Mouse (Mus musculus): ENCODE results near the gene Scg2. TPM values are rescaled to one million over a fixed set of nuclear protein-coding genes. Genes with fewer than 3 reads are reported as not detected.

Gene Scg2
- 0.20 TPM in 2 replicates for polyA plus RNA-seq (2016; fragmentation: Nextera tagmentation; extraction: Ambion mirVana)

DNA sequence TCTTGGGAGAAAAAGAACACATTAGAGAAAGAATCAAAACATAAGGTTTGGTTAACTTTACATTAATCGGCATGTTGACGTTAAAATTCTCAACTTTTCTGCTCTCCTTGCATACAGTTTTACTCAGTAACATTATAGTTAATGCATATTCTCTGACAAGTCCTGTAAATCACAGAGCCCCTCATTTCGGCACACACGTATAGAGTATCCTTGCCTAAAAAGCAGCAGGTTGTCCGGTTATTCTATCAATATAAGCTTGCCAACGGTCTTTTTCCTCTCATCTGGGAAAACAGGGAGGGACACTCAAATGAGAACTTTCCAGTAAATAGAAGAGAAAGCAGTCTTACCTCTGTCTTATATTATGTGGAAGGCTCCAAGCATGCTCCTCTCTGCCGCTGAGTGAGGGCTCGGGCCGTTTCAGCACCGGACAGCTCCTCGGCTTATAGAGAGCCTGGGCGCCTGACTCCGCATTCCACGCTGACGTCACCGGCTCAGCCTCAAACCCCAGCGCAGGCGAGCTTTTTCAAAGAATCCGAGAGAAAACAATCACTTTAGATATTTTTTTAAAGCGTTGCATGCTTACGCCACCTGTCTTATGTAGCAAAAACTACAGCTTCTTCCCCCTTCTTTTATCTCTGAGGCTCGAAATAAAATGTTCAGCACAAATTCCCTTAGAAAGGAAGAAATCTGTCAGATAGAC lies at the start of gene Scg2:
Gene Scg2, minus strand, starts transcription at position 512 of the 700 bp plus-strand sequence.
- WGBS, result 12% methylated on average over 22 of the region's 22 CpGs

DNA sequence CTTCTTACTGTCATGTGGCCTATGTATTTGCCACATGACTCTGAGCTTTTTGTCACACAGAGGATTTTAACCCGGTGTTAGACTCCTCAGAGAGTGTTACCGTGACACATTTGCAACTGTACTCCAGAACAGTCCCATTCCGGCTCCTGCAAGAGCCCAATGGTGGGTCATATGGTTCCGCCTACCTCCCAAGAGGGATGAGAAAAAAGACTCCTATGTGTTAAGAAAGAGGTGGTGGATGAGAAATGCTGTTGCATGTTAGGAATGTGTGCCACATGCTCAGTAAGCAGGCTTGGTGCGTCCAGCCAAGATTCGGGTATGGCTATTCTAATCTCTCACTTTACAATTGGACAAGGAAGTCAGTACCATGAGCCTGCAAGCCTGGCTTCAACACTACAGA lies 45.6 kb upstream of the Scg2 start:
- 81% methylated on average over 6 of the region's 6 CpGs for WGBS
- H3K4me1 ChIP-seq, result no peaks in the 10 kb centered on the region
- H3K27me3 ChIP-seq (ENCODE audit: insufficient read depth, poor library complexity, severe bottlenecking), result no peaks in the 10 kb centered on the region
- no peak for DNase-seq (ENCODE audit: low spot score)
- H3K36me3 ChIP-seq, result no peaks in the 10 kb centered on the region
- no peak overlapping the region for H3K4me3 ChIP-seq
- H3K27ac ChIP-seq, result no peak overlapping the region
- H3K9me3 ChIP-seq, result no peaks in the 10 kb centered on the region

More for the DNA sequence above, at the start of gene Scg2:
- DNase-seq (ENCODE audit: low spot score), result peak; percentile 88
- Histone ChIP-seq H3K4me3 (no peak within 1 kb of the TSS), H3K36me3 (no peaks in the 10 kb centered on the region), H3K9me3 (no peaks in the 10 kb centered on the region), H3K27ac (no peak within 1 kb of the TSS), H3K27me3 (ENCODE audit: insufficient read depth, poor library complexity, severe bottlenecking) (no peaks in the 10 kb centered on the region), H3K4me1 (no peaks in the 10 kb centered on the region)

DNA sequence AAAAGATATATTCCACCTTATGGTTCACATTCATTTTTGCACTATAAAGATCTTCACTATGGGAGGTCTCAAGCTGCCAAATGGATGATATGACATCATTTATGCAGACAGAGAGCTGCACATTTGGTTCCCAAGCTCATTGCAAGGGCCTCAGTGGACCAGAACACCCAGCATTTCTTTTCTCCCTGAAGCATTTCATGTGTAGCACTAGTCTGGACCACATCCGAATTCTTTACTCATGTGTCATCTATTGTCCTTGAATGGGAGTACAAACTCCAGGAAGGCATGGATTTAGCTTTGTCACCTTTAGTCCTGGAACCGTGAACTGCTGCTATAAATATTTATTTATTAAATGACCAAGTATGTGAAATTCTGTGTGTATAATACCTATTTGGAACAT lies 30.9 kb upstream of the Scg2 start:
- DNase-seq (ENCODE audit: low spot score), result no peak
- no peak overlapping the region for H3K4me3 ChIP-seq
- WGBS, result 77% methylated on average over 2 of the region's 2 CpGs
- 0 out of 2 replicates have a peak, but pooled peaks cover 2% of the 10 kb centered on the region for H3K4me1 ChIP-seq
- no peaks in the 10 kb centered on the region for H3K27me3 ChIP-seq (ENCODE audit: insufficient read depth, poor library complexity, severe bottlenecking)
- H3K27ac ChIP-seq, result no peak overlapping the region
- H3K36me3 ChIP-seq, result no peaks in the 10 kb centered on the region
- H3K9me3 ChIP-seq, result no peaks in the 10 kb centered on the region

DNA sequence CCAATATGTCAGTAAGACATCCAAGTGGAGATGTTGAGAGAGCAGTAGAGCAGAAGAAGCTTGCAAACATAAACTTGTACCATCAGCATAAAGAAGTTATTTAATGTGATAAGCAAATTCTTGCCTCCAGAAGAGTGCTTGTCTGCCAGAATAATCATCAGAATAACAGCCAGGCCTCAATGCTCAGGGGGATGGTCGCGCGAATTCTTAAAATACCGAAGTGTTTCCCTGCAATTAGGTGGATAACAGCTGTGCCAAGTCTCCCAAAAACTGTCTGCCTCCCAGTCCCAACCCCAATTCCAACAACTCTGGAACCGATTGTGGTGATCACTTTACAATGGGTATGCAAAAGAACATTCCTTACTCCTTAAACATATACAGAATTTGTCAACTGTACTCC lies 30.0 kb upstream of the Scg2 start:
- Histone ChIP-seq H3K9me3 (no peaks in the 10 kb centered on the region), H3K36me3 (no peaks in the 10 kb centered on the region), H3K27me3 (ENCODE audit: insufficient read depth, poor library complexity, severe bottlenecking) (no peaks in the 10 kb centered on the region), H3K27ac (no peak overlapping the region), H3K4me3 (no peak overlapping the region), H3K4me1 (0 out of 2 replicates have a peak, but pooled peaks cover 2% of the 10 kb centered on the region)
- DNase-seq (ENCODE audit: low spot score), result no peak
- 68% methylated on average over 5 of the region's 5 CpGs for WGBS

DNA sequence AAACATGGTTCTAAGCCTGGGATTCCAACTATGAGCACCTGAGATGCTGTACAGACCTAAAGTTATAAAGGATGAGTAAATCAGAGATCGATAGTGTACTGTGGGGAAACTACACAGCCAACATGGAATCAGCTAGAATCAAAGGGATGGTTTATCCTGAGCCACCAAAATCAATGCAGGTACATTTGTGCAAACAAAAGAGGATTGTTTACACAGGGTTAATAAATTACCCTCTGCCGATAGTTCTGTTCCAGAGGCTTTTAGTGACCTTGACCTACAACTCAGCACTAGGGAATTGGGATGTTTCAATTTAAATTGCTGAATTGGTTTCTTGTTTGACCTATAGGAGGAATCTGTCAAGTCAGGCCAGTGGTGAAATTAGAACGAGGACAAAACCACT lies 26.7 kb upstream of the Scg2 start:
- no peaks in the 10 kb centered on the region for H3K9me3 ChIP-seq
- WGBS, result 80% methylated on average over 3 of the region's 3 CpGs
- H3K4me3 ChIP-seq, result no peak overlapping the region
- DNase-seq (ENCODE audit: low spot score), result no peak
- H3K36me3 ChIP-seq, result no peaks in the 10 kb centered on the region
- H3K27ac ChIP-seq, result no peak overlapping the region
- 0 out of 2 replicates have a peak, but pooled peaks cover 2% of the 10 kb centered on the region for H3K4me1 ChIP-seq
- no peaks in the 10 kb centered on the region for H3K27me3 ChIP-seq (ENCODE audit: insufficient read depth, poor library complexity, severe bottlenecking)

DNA sequence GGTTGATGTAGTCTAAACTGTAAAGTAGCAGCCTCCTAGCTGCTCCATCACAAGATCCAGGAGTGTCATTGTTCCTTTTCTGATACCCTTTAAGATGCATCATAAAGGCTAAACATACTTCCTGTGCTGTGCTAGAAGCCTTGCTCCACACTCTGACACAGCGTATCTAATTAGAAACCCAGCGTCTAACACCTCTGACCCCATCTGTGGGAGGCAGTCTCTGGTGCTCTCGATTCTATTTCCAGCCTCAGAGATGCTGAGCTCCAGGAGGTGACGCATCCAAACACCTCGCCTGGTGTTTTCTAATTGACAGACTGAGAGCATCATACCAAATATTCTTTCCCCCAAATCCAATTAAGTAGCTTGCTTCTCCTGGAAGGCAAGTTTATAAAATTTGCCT lies 18.6 kb upstream of the Scg2 start:
- Histone ChIP-seq H3K36me3 (no peaks in the 10 kb centered on the region), H3K27ac (no peak overlapping the region), H3K4me1 (no peaks in the 10 kb centered on the region), H3K27me3 (ENCODE audit: insufficient read depth, poor library complexity, severe bottlenecking) (no peaks in the 10 kb centered on the region), H3K4me3 (no peak overlapping the region), H3K9me3 (no peaks in the 10 kb centered on the region)
- WGBS, result 22% methylated on average over 5 of the region's 5 CpGs
- no peak for DNase-seq (ENCODE audit: low spot score)

DNA sequence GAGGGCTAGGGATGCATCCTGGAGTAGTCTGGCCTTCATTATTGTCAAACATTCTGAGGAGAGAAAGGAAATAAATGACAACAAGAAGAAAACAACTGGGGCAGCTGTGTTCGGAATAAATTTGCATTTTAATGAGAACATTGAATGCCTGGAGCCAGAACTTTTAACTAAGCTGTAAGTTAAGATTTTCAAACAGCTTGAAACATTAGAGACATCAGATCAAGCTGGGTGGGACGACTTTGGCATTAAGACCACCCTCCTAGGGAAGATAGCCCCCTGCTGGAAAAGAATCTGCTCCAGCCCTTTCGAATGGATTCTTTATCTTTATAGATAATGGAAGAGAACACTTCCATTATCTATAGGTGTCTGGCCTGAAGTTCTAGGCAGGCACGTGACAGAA lies 14.2 kb upstream of the Scg2 start:
- 9% methylated on average over 4 of the region's 4 CpGs for WGBS
- no peak overlapping the region for H3K27ac ChIP-seq

DNA sequence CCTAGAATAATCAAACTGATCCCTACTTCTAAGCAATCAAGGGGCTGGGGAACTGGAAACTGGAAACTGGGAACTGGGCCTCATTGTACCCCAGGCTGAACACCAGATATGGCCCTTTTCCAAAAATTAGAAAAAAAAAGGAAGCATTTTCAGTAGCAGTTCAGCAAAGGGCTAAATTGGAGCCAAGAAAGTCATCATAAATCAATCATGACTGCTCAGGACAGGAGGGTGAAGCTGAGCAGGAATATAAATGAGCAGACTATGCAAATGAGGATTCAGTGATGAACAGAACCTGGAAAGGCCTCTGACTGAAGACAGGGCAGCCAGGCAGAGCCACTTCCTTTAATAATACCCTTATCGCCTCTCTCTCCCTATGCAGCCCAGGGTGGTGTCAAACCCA lies 12.4 kb upstream of the Scg2 start:
- 67% methylated on average over 1 of the region's 1 CpGs for WGBS

More for the DNA sequence above, 14.2 kb upstream of the Scg2 start:
- no peak overlapping the region for H3K4me3 ChIP-seq
- no peaks in the 10 kb centered on the region; the same call in 1 of the 2 replicates for H3K4me1 ChIP-seq
- DNase-seq (ENCODE audit: low spot score), result no peak
- H3K27me3 ChIP-seq (ENCODE audit: insufficient read depth, poor library complexity, severe bottlenecking), result no peaks in the 10 kb centered on the region
- H3K9me3 ChIP-seq, result no peaks in the 10 kb centered on the region
- no peaks in the 10 kb centered on the region for H3K36me3 ChIP-seq

DNA sequence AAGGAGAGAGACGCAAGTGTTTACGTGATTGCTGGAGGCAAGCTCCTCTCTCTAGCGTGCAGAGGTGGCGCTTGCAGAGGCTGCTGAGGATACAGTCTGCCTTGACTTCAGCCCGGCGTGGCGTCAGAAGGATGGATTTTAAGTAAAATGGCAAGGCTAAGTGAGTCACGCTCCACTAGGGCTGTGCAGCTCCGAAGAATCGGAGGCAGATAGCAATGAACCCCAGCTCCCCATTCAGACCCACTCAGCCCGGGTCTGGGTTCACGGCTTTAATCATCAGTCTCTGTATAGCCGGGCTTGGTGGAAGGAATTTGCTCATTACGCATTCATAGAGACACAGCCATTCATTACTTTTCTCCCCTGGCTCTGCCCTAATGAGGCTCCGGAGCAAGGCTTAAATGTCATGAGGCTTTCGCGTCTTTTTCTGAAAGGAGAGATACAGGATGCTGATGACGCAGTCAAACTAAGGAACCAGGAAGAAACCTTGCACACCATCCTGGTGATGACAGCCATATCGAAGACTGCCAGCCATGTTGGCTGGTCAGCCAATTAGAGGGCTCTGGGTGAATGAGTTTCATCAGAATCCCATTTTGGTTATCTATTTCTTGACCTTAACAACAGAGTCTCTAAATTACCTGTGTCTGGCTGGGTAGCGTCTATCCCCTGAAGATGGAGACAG lies 10.6 kb upstream of the Scg2 start:
- no peaks in the 10 kb centered on the region for H3K9me3 ChIP-seq
- no peak overlapping the region for H3K27ac ChIP-seq
- no peaks in the 10 kb centered on the region for H3K27me3 ChIP-seq (ENCODE audit: insufficient read depth, poor library complexity, severe bottlenecking)
- 15% methylated on average over 20 of the region's 20 CpGs for WGBS
- no peaks in the 10 kb centered on the region; the same call in 1 of the 2 replicates for H3K4me1 ChIP-seq
- H3K36me3 ChIP-seq, result no peaks in the 10 kb centered on the region
- peak overlapping the region; percentile 47 for H3K4me3 ChIP-seq
- DNase-seq (ENCODE audit: low spot score), result no peak

More for the DNA sequence above, 12.4 kb upstream of the Scg2 start:
- H3K27ac ChIP-seq, result no peak overlapping the region
- H3K36me3 ChIP-seq, result no peaks in the 10 kb centered on the region
- DNase-seq (ENCODE audit: low spot score), result no peak
- H3K4me1 ChIP-seq, result no peaks in the 10 kb centered on the region; the same call in 1 of the 2 replicates
- H3K27me3 ChIP-seq (ENCODE audit: insufficient read depth, poor library complexity, severe bottlenecking), result no peaks in the 10 kb centered on the region
- no peaks in the 10 kb centered on the region for H3K9me3 ChIP-seq
- H3K4me3 ChIP-seq, result no peak overlapping the region

DNA sequence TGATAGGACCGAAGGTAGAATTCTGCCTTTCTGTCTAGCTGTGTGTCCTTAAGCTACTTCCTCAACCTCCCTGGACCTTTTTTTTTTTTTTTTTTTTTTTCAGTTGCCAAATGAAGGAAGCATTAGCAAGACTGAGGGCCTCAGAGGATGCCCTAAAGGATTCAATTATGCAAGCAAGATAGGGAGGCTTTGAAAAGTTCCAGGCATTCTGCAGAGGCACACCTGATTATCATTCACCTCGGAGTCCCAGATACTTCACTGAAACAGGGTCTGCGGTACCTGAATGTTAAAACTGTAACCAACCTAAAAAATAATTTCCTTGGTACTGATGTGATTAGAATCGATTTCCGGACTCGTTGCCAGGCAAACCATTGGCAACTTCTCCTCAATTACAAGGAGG lies 10.0 kb upstream of the Scg2 start:
- H3K27me3 ChIP-seq (ENCODE audit: insufficient read depth, poor library complexity, severe bottlenecking), result no peaks in the 10 kb centered on the region
- H3K27ac ChIP-seq, result no peak overlapping the region
- H3K9me3 ChIP-seq, result no peaks in the 10 kb centered on the region
- no peaks in the 10 kb centered on the region; the same call in 1 of the 2 replicates for H3K4me1 ChIP-seq
- H3K36me3 ChIP-seq, result no peaks in the 10 kb centered on the region
- H3K4me3 ChIP-seq, result peak overlapping the region; percentile 47
- no peak for DNase-seq (ENCODE audit: low spot score)
- WGBS, result 17% methylated on average over 6 of the region's 6 CpGs

DNA sequence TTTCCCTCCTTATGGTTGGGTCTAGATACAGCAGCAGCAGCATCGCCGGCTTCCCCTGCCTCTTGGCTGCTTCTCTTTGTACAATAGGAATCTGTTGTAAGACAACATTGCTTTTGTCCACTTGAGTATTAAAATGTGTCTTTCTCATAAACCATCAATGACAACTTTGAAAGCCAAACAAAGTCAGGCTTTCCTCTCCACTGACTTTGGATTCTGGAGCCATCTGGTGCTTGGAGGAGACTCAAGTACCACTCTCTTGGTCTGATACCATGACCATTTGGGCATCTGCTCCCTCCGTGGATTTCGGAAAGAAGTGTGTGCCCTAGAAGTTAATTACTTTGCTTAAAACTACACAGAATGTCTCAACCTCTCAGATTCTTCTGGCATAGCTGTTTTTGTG lies 5.7 kb upstream of the Scg2 start:
- no peaks in the 10 kb centered on the region for H3K36me3 ChIP-seq
- H3K27ac ChIP-seq, result no peak overlapping the region
- H3K27me3 ChIP-seq (ENCODE audit: insufficient read depth, poor library complexity, severe bottlenecking), result no peaks in the 10 kb centered on the region
- no peaks in the 10 kb centered on the region; the same call in 1 of the 2 replicates for H3K4me1 ChIP-seq
- DNase-seq (ENCODE audit: low spot score), result no peak
- 79% methylated on average over 4 of the region's 4 CpGs for WGBS
- H3K9me3 ChIP-seq, result no peaks in the 10 kb centered on the region
- no peak overlapping the region for H3K4me3 ChIP-seq

DNA sequence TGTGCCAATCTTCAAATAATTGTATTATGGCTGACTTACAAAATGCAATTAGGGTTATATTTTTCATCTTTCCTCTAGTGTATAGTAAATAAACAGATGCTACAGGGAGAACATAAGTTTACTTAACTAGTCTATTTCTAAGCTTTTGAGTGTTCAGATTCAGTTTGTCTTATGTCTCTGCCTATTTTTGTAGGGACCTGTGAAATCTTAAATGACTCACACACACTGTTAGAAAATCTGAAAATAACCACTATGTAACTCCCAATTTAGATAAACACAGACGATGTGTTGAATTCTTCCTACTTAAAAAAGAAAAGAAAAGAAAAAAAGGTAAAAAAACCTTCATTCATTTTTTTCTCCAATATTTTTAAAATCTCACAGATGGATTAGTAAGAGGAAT lies 2.2 kb downstream of the Scg2 start:
- Histone ChIP-seq H3K27ac (no peak overlapping the region), H3K4me1 (no peaks in the 10 kb centered on the region), H3K4me3 (no peak overlapping the region), H3K9me3 (no peaks in the 10 kb centered on the region), H3K27me3 (ENCODE audit: insufficient read depth, poor library complexity, severe bottlenecking) (no peaks in the 10 kb centered on the region), H3K36me3 (no peaks in the 10 kb centered on the region)
- 75% methylated on average over 1 of the region's 1 CpGs for WGBS
- no peak for DNase-seq (ENCODE audit: low spot score)

DNA sequence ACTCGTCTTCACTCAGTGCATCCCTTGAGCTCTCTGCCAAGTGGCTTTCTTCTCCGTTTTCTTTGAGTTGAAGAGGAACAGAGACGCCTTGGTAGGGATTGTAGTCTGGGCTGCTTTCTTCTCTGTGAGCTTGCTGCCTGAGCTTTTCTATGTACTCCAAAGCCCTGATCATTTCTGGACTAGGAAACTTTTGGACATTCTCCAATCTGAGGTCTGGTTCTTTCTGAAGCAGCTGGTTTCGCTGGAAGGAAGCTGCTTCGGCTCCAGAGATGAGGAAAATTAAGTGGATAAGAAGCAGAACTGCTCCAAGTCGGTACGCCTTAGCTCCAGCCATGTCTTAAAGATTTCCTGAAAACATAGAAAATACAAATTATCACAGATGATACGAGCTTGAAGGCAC lies 3.2 kb downstream of the Scg2 start:
- WGBS, result 82% methylated on average over 8 of the region's 8 CpGs
- H3K4me1 ChIP-seq, result no peaks in the 10 kb centered on the region

More for the DNA sequence above, 3.2 kb downstream of the Scg2 start:
- Histone ChIP-seq H3K27ac (no peak overlapping the region), H3K36me3 (no peaks in the 10 kb centered on the region), H3K9me3 (no peaks in the 10 kb centered on the region), H3K4me3 (no peak overlapping the region), H3K27me3 (ENCODE audit: insufficient read depth, poor library complexity, severe bottlenecking) (no peaks in the 10 kb centered on the region)
- DNase-seq (ENCODE audit: low spot score), result no peak

All from heart, embryonic 10.5 days (tissue).